Mouse (Mus musculus): ENCODE measurements at regions not wholly inside any gene's neighbourhood (a gene's known extent, or its start where the extent isn't known, plus 50 kb on each side); places are given as distances from the start of the nearest gene placed in this dataset.

- intact Hi-C loops (cut with DNase I): loop anchor here (10.0 kb wide), 1 partner anchor 766 kb away; no protein-coding TSS in a partner anchor
- DNase-seq: no peak
These were observed 562.1 kb upstream of the Zeb2 start for GRCm38 (mm10) chr2:45679101-45679895.

- DNase-seq: no peak
- intact Hi-C loops (cut with DNase I): loop anchor here (10.0 kb wide), 1 partner anchor 766 kb away; no protein-coding TSS in a partner anchor
These were observed 561.5 kb upstream of the Zeb2 start for GRCm38 (mm10) chr2:45678685-45679084.

GRCm38 (mm10) chr2:45675776-45676175 lies 558.6 kb upstream of the Zeb2 start:
- no peak for DNase-seq
- intact Hi-C loops (cut with DNase I): loop anchor here (10.0 kb wide), 1 partner anchor 769 kb away; no protein-coding TSS in a partner anchor

GRCm38 (mm10) chr2:45656011-45656410 lies 538.8 kb upstream of the Zeb2 start:
- no peak for DNase-seq
- intact Hi-C loops (cut with DNase I): no loop called here

GRCm38 (mm10) chr2:45654693-45655092 lies 537.5 kb upstream of the Zeb2 start:
- no peak for DNase-seq
- intact Hi-C loops (cut with DNase I): no loop called here

GRCm38 (mm10) chr2:45652977-45653376 lies 535.8 kb upstream of the Zeb2 start:
- DNase-seq: no peak
- intact Hi-C loops (cut with DNase I): no loop called here

GRCm38 (mm10) chr2:45650271-45650985 lies 533.2 kb upstream of the Zeb2 start:
- no peak for DNase-seq
- intact Hi-C loops (cut with DNase I): no loop called here

- intact Hi-C loops (cut with DNase I): no loop called here
These were observed 530.7 kb upstream of the Zeb2 start for GRCm38 (mm10) chr2:45647846-45648245.

GRCm38 (mm10) chr2:45630081-45630480 lies 512.9 kb upstream of the Zeb2 start:
- intact Hi-C loops (cut with DNase I): no loop called here
- DNase-seq: no peak

More at GRCm38 (mm10) chr2:45647846-45648245, 530.7 kb upstream of the Zeb2 start:
- no peak for DNase-seq

- intact Hi-C loops (cut with DNase I): no loop called here
- DNase-seq: no peak
These were observed 512.4 kb upstream of the Zeb2 start for GRCm38 (mm10) chr2:45629616-45630015.

GRCm38 (mm10) chr2:45623056-45623455 lies 505.9 kb upstream of the Zeb2 start:
- intact Hi-C loops (cut with DNase I): no loop called here

GRCm38 (mm10) chr2:45608926-45609325 lies 491.7 kb upstream of the Zeb2 start:
- intact Hi-C loops (cut with DNase I): no loop called here
- no peak for DNase-seq

More at GRCm38 (mm10) chr2:45623056-45623455, 505.9 kb upstream of the Zeb2 start:
- no peak for DNase-seq

GRCm38 (mm10) chr2:45607393-45607792 lies 490.2 kb upstream of the Zeb2 start:
- intact Hi-C loops (cut with DNase I): no loop called here

GRCm38 (mm10) chr2:45601332-45601900 lies 484.2 kb upstream of the Zeb2 start:
- no peak for DNase-seq
- intact Hi-C loops (cut with DNase I): no loop called here

More at GRCm38 (mm10) chr2:45607393-45607792, 490.2 kb upstream of the Zeb2 start:
- DNase-seq: no peak

GRCm38 (mm10) chr2:45593765-45594164 lies 476.6 kb upstream of the Zeb2 start:
- intact Hi-C loops (cut with DNase I): no loop called here
- DNase-seq: peak; percentile 29 to 31

- intact Hi-C loops (cut with DNase I): no loop called here
- DNase-seq: no peak
These were observed 473.8 kb upstream of the Zeb2 start for GRCm38 (mm10) chr2:45590980-45591379.

GRCm38 (mm10) chr2:45588248-45588647 lies 471.1 kb upstream of the Zeb2 start:
- no peak for DNase-seq
- intact Hi-C loops (cut with DNase I): loop anchor here (10.0 kb wide), 1 partner anchor 857 kb away; no protein-coding TSS in a partner anchor

GRCm38 (mm10) chr2:45586588-45587200 lies 469.5 kb upstream of the Zeb2 start:
- intact Hi-C loops (cut with DNase I): loop anchor here (10.0 kb wide), 1 partner anchor 858 kb away; no protein-coding TSS in a partner anchor
- no peak for DNase-seq

- no peak for DNase-seq
- intact Hi-C loops (cut with DNase I): loop anchor here (10.0 kb wide), 1 partner anchor 863 kb away; no protein-coding TSS in a partner anchor
These were observed 464.3 kb upstream of the Zeb2 start for GRCm38 (mm10) chr2:45581549-45581925.

- peak; percentile 69 to 74 for DNase-seq
- intact Hi-C loops (cut with DNase I): loop anchor here (10.0 kb wide), 1 partner anchor 864 kb away; no protein-coding TSS in a partner anchor
These were observed 463.8 kb upstream of the Zeb2 start for GRCm38 (mm10) chr2:45580838-45581548.
